Mouse (Mus musculus) left cerebral cortex, postnatal 14 days (tissue): ENCODE measurements around the gene Ubp1. TPM values are rescaled to one million over a fixed set of nuclear protein-coding genes. Genes with fewer than 3 reads are reported as not detected.

Source experiments
- DNase-seq, 2 experiments: peaks; one replicate each; pipeline ENCODE4 v3.0.0; 2021 to 2022; ENCODE audit warnings: low spot score in 2 of 2, mixed read lengths in 1 of 2
- intact Hi-C: fragments of 180-260 bp; cut with DNase I; formaldehyde crosslinking; loops from one replicate; pipeline ENCODE4 v1.15.1; 2025
- total RNA-seq, 2 experiments: library from RNA; stranded (reverse); gene quantifications; 2 replicates each; pipeline ENCODE4 v1.2.3; 2021

Gene Ubp1
- total RNA-seq, 2 experiments from 2014 or later, result 60.2 to 64.7 TPM

DNA sequence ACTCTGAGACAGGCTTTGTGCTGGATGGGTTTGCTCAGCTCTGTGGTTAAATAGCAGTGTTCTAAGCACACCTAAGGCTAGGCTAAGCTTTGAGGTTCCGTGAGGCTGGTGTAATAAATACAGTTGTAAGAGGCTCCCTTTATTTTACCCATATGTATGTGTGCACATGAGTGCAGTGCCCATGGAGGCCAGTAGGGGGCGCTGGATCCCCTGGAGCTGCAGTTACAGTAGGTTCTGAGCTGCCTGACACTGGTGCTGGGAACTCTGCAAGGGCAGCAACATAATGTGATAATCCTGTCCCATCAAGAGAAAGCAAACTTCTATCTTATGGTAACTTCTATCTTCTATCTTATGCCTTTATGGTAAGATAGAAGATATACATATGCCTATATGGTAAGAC, 67.6 kb downstream of the Ubp1 start:
- intact Hi-C loops, result loop anchor here (10.0 kb wide), 1 partner anchor 386 kb away; no protein-coding TSS in a partner anchor
- DNase-seq, result no peak

GRCm38 (mm10) chr9:114006801-114007200, 76.1 kb downstream of the Ubp1 start:
- DNase-seq, result no peak
- intact Hi-C loops, result no loop called here

- no peak for DNase-seq
- intact Hi-C loops, result no loop called here
Observed at GRCm38 (mm10) chr9:114007850-114008350, 77.2 kb downstream of the Ubp1 start.

GRCm38 (mm10) chr9:114009526-114009925, 78.8 kb downstream of the Ubp1 start:
- no peak for DNase-seq
- intact Hi-C loops, result no loop called here

- DNase-seq, result no peak
- intact Hi-C loops, result no loop called here
Observed at GRCm38 (mm10) chr9:114011203-114011602, 80.5 kb downstream of the Ubp1 start.

GRCm38 (mm10) chr9:114014034-114014433, 83.3 kb downstream of the Ubp1 start:
- DNase-seq, result no peak
- intact Hi-C loops, result no loop called here

DNA sequence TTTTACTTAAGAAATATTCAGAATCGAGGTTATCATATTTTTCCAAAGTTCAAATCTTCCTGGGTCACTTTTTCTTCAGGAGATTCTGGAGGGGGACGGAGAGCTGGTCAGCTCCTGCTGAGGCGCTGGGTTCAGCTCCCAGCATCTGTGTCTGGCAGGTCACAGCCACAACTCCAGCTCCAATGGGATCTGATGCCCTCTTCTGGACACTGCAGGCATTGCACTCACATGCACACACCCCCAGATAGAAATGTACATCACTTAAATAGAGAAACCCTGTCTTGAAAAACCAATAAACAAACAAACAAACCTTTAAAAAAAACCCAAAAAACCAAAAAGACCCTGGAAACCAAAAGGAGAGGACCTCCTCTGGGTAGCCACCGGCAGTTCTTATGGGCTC, 85.0 kb downstream of the Ubp1 start:
- no peak for DNase-seq
- intact Hi-C loops, result no loop called here

DNA sequence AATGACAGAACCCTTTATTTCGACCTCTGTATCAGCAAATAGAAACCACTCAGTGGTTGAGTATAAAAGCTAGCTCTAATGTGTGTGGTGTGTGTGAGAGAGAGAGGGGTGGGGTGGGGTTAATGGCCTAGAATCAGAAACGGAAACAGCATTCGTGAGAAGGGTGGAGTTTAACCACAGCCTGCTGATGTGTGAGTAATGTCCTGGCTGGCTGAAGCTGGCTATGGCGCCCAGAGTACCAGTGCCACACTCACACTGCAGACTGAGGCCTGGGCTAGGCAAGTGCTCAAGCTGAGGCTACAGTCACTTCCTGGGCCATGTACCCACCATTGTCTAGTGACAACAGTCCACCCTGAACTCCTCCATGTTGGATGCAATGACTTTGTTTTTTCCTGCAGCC, 85.7 kb downstream of the Ubp1 start:
- intact Hi-C loops, result no loop called here
- DNase-seq, result no peak

DNA sequence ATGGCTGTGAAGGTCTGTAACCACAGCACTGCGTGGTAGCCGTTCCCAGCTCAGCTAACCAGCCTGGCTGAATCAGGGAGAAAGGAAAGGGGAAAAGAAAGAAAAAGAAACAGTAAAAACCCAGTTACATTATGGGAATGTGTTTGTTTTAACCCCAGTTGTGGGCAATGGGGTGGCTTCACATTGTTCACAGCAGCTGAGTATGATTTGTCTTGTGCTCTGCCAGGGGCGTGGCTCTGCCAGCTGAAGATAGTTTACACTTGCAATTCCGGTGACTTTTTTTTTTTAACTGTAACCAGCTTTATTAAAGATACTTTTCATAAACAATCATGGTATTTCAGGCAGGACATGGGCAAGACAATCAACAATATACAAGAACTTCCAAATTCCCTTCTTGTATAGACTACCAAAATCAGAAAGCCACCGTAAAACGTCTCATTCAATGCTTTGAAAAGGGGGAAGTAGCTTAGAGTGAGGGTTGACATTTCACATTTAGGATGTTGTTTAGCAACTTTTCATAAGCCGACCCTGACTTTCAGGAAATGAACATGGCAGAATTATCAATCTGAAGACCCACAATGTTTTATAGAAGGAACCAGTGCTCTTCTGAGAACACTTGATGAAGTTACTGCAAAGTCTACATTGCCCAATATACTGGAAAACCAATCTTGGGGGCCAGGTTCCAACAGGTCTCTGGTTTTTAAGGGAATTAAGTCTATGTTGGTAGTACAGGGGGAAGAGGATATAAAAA, 88.5 kb downstream of the Ubp1 start:
- intact Hi-C loops, result no loop called here
- DNase-seq, result no peak

DNA sequence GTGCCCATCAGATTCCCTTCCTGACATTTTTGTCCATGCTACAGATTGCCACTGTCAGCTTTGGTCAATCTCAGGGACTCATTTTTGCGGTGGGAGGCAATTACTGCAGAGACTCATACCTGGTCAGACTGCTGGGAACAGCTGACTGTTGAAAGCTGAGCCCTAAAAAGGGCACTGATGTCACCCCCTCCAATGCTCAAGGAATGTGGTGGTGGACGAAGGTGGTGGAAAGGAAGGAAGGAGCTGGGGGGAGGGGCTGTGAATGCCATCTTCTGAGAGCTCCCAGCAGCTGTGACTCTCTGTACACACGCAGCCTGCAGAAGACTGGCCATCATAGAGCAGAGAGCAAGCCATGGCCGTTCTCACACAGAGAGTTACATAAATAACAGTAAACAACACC, 91.4 kb downstream of the Ubp1 start:
- intact Hi-C loops, result no loop called here
- DNase-seq, result no peak

DNA sequence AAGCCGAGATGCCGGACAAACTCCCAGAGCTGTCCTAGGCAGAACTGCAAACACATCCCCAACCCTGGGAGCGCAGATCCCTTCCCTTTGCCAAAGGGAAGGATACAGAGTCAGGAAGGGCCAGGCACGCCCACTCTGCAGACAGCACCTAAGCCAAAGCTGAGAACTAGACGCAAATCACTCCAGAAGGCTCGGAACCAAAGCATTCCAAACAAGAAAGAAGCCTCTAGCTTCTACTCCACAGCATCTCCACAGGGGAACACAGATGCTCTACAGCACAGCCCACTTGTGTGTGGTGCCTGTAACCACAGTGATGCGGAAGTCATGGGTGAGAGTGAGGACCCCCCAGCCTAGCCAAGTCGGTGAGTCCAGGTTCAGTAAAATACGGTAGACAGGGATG, 94.4 kb downstream of the Ubp1 start:
- DNase-seq, result no peak
- intact Hi-C loops, result no loop called here

GRCm38 (mm10) chr9:114025846-114026245, 95.1 kb downstream of the Ubp1 start:
- intact Hi-C loops, result no loop called here
- DNase-seq, result no peak

DNA sequence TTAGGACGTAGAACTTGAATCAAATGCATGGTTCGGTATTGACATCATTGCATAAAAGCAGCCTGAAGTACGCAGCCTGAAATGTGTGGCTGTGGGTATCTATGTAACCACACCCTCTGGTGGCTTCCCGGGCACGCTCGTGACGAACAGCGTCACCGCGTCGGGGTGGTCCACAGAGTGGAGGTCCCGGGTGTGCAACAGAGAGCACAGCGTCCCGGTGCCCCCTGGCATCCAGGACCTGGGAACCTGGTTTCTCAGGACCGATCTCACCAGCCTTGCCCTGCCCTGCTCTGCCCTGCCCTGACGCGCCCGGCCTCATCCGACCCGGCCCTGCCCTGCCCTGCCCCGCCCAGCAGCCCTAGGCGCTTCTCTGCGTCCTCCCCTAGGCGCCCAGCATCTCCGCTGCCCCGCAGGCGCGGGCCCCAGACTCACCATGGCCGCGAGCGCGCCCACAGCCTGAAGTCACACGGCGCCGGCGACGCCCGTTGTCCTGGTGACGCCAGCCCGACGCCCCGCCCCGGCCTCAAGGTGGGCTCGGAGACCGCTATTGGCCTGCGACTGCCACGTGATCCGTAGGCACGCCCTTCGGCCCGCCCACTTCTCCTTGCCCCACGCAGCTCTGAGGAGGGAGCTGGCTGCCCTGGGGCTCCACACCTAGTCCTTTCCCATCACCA, 95.7 kb downstream of the Ubp1 start:
- intact Hi-C loops, result no loop called here
- DNase-seq, result peak; percentile 91 to 92

Other genes with a start within 250 kb of the Ubp1 start
- 10 to 100 TPM; 61.6 to 62.9 TPM for gene Pdcd6ip, start 222.7 kb upstream of the Ubp1 start, total RNA-seq
- 100 to 1,000 TPM; 297 to 298 TPM for gene Clasp2, start 189.5 kb upstream of the Ubp1 start, total RNA-seq
- gene Fbxl2, start 115.3 kb downstream of the Ubp1 start, total RNA-seq, result 10 to 100 TPM; 50.7 to 56.1 TPM
- gene Susd5, start 126.2 kb downstream of the Ubp1 start, total RNA-seq, result 10 to 100 TPM; 12.7 to 16.9 TPM